Mouse (Mus musculus) midbrain, embryonic 16.5 days (tissue): Measurements from ENCODE around the gene Dedd. TPM values are rescaled to one million over a fixed set of nuclear protein-coding genes. Genes with fewer than 3 reads are reported as not detected.

Experiments
- ATAC-seq: fragments of 200-750 bp; cut with Nextera tagmentation; 2 replicates; pipeline ENCODE4 v1.8.0; 2017; ENCODE audit warnings: moderate TSS enrichment
- H3K27ac ChIP-seq: fragments of 300-500 bp; sonication (generic); 2 replicates; pipeline ENCODE4 v1.5.1; 2014; ENCODE audit warnings: mild to moderate bottlenecking, low read length, mixed read lengths
- H3K27me3 ChIP-seq: fragments of 300-500 bp; sonication (generic); 2 replicates; pipeline ENCODE4 v1.6.1; 2014; ENCODE audit warnings: low read depth, low read length, mixed read lengths; ENCODE audit not compliant: control insufficient read depth, insufficient read depth
- H3K36me3 ChIP-seq: fragments of 300-500 bp; sonication (generic); 2 replicates; pipeline ENCODE4 v1.6.1; 2014; ENCODE audit warnings: mild to moderate bottlenecking, low read length, moderate library complexity, mixed read lengths; ENCODE audit not compliant: control insufficient read depth, insufficient read depth
- H3K4me1 ChIP-seq: fragments of 300-500 bp; sonication (generic); 2 replicates; pipeline ENCODE4 v1.6.1; 2014; ENCODE audit warnings: mild to moderate bottlenecking, low read length, mixed read lengths; ENCODE audit not compliant: control insufficient read depth, insufficient read depth
- H3K4me2 ChIP-seq: fragments of 300-500 bp; sonication (generic); 2 replicates; pipeline ENCODE4 v1.6.1; 2014; ENCODE audit warnings: mild to moderate bottlenecking, low read length, mixed read lengths
- H3K4me3 ChIP-seq: fragments of 300-500 bp; sonication (generic); 2 replicates; pipeline ENCODE4 v1.5.1; 2014; ENCODE audit warnings: low read depth, mild to moderate bottlenecking, low read length, moderate library complexity, mixed read lengths
- H3K9ac ChIP-seq: fragments of 300-500 bp; sonication (generic); 2 replicates; pipeline ENCODE4 v1.6.1; 2014; ENCODE audit warnings: low read depth, low read length, mixed read lengths
- H3K9me3 ChIP-seq: fragments of 300-500 bp; sonication (generic); replicated peaks from 2 replicates; pipeline ENCODE4 v1.6.1; 2014; ENCODE audit warnings: mild to moderate bottlenecking, low read length, mixed read lengths; ENCODE audit not compliant: control insufficient read depth, poor library complexity, severe bottlenecking
- WGBS: fragments of 180-500 bp; shearing (Covaris S2); extraction: QIAGEN DNeasy Blood & Tissue Kit; methylation state at CpG from one replicate; pipeline ENCODE4 v1.1.7; 2014; 5-methylcytosine and 5-hydroxymethylcytosine counted together
- polyA plus RNA-seq: library from polyadenylated mRNA; unstranded; fragments of >200 nt; fragmentation: Nextera tagmentation; extraction: Ambion mirVana; gene quantifications from 2 replicates; pipeline ENCODE4 v1.2.1, GENCODE M21; 2015

Gene Dedd
- polyA plus RNA-seq = 53.6 and 55.2 TPM in 2 replicates

GRCm38 (mm10) chr1:171328839-171329432 lies at the start of gene Dedd:
TSS of gene Dedd (plus strand) at chr1:171329145.
- H3K4me3 ChIP-seq = peak within 1 kb of the TSS; percentile 63
- H3K27me3 ChIP-seq = no peaks in the 10 kb centered on the region
- peak within 1 kb of the TSS; percentile 99 for H3K27ac ChIP-seq
- peaks cover 2% of the 10 kb centered on the region; the same call in 1 of the 2 replicates for H3K36me3 ChIP-seq
- no peaks in the 10 kb centered on the region for H3K9me3 ChIP-seq
- H3K4me2 ChIP-seq = peak within 1 kb of the TSS; percentile 92
- ATAC-seq = peak; percentile 96
- H3K4me1 ChIP-seq = peaks cover 40% of the 10 kb centered on the region
- under 1% methylated on average over 38 of the region's 48 CpGs for WGBS
- peak within 1 kb of the TSS; percentile 97 for H3K9ac ChIP-seq

GRCm38 (mm10) chr1:171279721-171280120 lies 49.2 kb upstream of the Dedd start:
- no peak overlapping the region for H3K9ac ChIP-seq
- H3K27me3 ChIP-seq = no peaks in the 10 kb centered on the region
- no peak for ATAC-seq
- no peaks in the 10 kb centered on the region for H3K9me3 ChIP-seq
- H3K4me3 ChIP-seq = no peak overlapping the region; the same call in 1 of the 2 replicates
- H3K4me1 ChIP-seq = peaks cover 17% of the 10 kb centered on the region
- H3K36me3 ChIP-seq = peaks cover 25% of the 10 kb centered on the region
- no peak overlapping the region for H3K27ac ChIP-seq
- H3K4me2 ChIP-seq = peak overlapping the region; percentile 89; the same call in 1 of the 2 replicates
- WGBS = 55% methylated on average over 5 of the region's 5 CpGs

- Histone ChIP-seq H3K4me3 (peak overlapping the region; percentile 63), H3K9ac (peak overlapping the region; percentile 73), H3K27me3 (no peaks in the 10 kb centered on the region), H3K4me1 (peaks cover 17% of the 10 kb centered on the region), H3K27ac (peak overlapping the region; percentile 2), H3K9me3 (no peaks in the 10 kb centered on the region), H3K4me2 (peak overlapping the region; percentile 89), H3K36me3 (peaks cover 25% of the 10 kb centered on the region)
- peak; percentile 25 for ATAC-seq
- 1% methylated on average over 25 of the region's 25 CpGs for WGBS
Observed at GRCm38 (mm10) chr1:171280250-171280915, 48.6 kb upstream of the Dedd start.

- Histone ChIP-seq H3K4me3 (peak within 1 kb of the TSS; percentile 63), H3K4me1 (peaks cover 23% of the 10 kb centered on the region), H3K9ac (peak within 1 kb of the TSS; percentile 73), H3K27me3 (no peaks in the 10 kb centered on the region), H3K36me3 (peaks cover 26% of the 10 kb centered on the region), H3K4me2 (peak within 1 kb of the TSS; percentile 89), H3K27ac (peak within 1 kb of the TSS; percentile 60), H3K9me3 (no peaks in the 10 kb centered on the region)
- ATAC-seq = peak; percentile 97
- under 1% methylated on average over 26 of the region's 26 CpGs for WGBS
Observed at GRCm38 (mm10) chr1:171280916-171281527, 47.9 kb upstream of the Dedd start, which contains the start of gene Ppox. TSS of gene Ppox (minus strand) at chr1:171281186.

GRCm38 (mm10) chr1:171281528-171281923 lies 47.4 kb upstream of the Dedd start:
- peaks cover 23% of the 10 kb centered on the region; the same call in 1 of the 2 replicates for H3K36me3 ChIP-seq
- H3K9me3 ChIP-seq = no peaks in the 10 kb centered on the region
- 0% methylated on average over 10 of the region's 10 CpGs for WGBS
- peak; percentile 29 for ATAC-seq
- H3K27me3 ChIP-seq = no peaks in the 10 kb centered on the region
- peaks cover 28% of the 10 kb centered on the region for H3K4me1 ChIP-seq
- peak overlapping the region; percentile 63 for H3K4me3 ChIP-seq
- H3K9ac ChIP-seq = peak overlapping the region; percentile 43
- peak overlapping the region; percentile 73 for H3K4me2 ChIP-seq
- H3K27ac ChIP-seq = peak overlapping the region; percentile 60

GRCm38 (mm10) chr1:171282086-171282805 lies 46.7 kb upstream of the Dedd start:
- H3K4me2 ChIP-seq = no peak overlapping the region
- ATAC-seq = no peak
- H3K27me3 ChIP-seq = no peaks in the 10 kb centered on the region
- H3K36me3 ChIP-seq = peaks cover 20% of the 10 kb centered on the region; the same call in 1 of the 2 replicates
- no peak overlapping the region for H3K4me3 ChIP-seq
- no peak overlapping the region for H3K27ac ChIP-seq
- WGBS = 81% methylated on average over 18 of the region's 18 CpGs
- peaks cover 34% of the 10 kb centered on the region for H3K4me1 ChIP-seq
- H3K9ac ChIP-seq = no peak overlapping the region
- H3K9me3 ChIP-seq = no peaks in the 10 kb centered on the region

- H3K27ac ChIP-seq = no peak overlapping the region
- whole genome bisulfite sequencing = 92% methylated on average over 18 of the region's 18 CpGs
- peaks cover 39% of the 10 kb centered on the region for H3K4me1 ChIP-seq
- no peak for ATAC-seq
- no peaks in the 10 kb centered on the region for H3K27me3 ChIP-seq
- H3K36me3 ChIP-seq = peaks cover 18% of the 10 kb centered on the region
- no peaks in the 10 kb centered on the region for H3K9me3 ChIP-seq
- no peak overlapping the region for H3K4me2 ChIP-seq
- H3K9ac ChIP-seq = no peak overlapping the region
- no peak overlapping the region for H3K4me3 ChIP-seq
Observed at GRCm38 (mm10) chr1:171283188-171284160, 45.5 kb upstream of the Dedd start.

GRCm38 (mm10) chr1:171284491-171284890 lies 44.5 kb upstream of the Dedd start:
- H3K9ac ChIP-seq = no peak overlapping the region
- no peak overlapping the region for H3K4me2 ChIP-seq
- H3K27me3 ChIP-seq = no peaks in the 10 kb centered on the region
- no peak overlapping the region for H3K27ac ChIP-seq
- no peaks in the 10 kb centered on the region for H3K9me3 ChIP-seq
- peaks cover 39% of the 10 kb centered on the region for H3K4me1 ChIP-seq
- 91% methylated on average over 15 of the region's 15 CpGs for WGBS
- H3K36me3 ChIP-seq = peaks cover 18% of the 10 kb centered on the region
- no peak overlapping the region for H3K4me3 ChIP-seq
- no peak for ATAC-seq
